Mouse (Mus musculus): ENCODE data around the gene Ptprg. TPM values are rescaled to one million over a fixed set of nuclear protein-coding genes. Genes with fewer than 3 reads are reported as not detected.
A peak's percentile ranks its signal among the peaks of the same experiment; 100 is the strongest.

Ptprg gene
- polyA plus RNA-seq, 1 experiment from 2014 or later = 38.7 TPM

DNA sequence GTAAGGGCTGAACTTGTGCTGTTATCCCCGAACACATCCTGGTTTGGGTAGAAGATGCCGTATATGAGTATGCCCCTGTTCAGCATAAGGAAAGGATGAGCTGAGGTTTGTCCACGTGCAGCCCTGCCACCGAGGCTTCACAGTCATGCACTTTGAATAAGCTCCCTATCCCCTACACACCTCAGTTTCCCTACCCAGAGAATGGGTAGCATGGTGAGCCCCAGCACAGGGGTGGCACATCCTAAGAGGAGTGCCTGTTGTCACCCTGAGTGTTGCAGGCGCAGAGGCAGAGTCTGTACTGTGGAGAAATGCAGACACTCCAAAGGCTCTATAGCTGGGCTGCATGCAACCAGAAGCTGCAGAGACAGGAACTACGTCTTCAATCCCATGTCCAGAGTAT, 599.4 kb downstream of the Ptprg start:
- no peak overlapping the region for H3K27ac ChIP-seq (ENCODE audit: low read length)
- no peak overlapping the region for H3K4me2 ChIP-seq (replicated peaks; ENCODE audit: low read depth, low read length)
- no peaks in the 10 kb centered on the region for H3K27me3 ChIP-seq (ENCODE audit: insufficient read depth, low read length)
- no peaks in the 10 kb centered on the region for H3K4me1 ChIP-seq (ENCODE audit: insufficient read depth, low read length)
- no peak overlapping the region for H3K4me3 ChIP-seq (ENCODE audit: low read length)
- no peaks in the 10 kb centered on the region for H3K9me3 ChIP-seq (ENCODE audit: low read length)
- WGBS = 92% methylated on average over 6 of the region's 6 CpGs
- ATAC-seq (ENCODE audit: low FRiP score, low TSS enrichment) = no peak
- no peak overlapping the region for H3K9ac ChIP-seq (replicated peaks; ENCODE audit: low read length)
- 0 out of 2 replicates have a peak, but pooled peaks cover 4% of the 10 kb centered on the region for H3K36me3 ChIP-seq (ENCODE audit: insufficient read depth, low read length)

DNA sequence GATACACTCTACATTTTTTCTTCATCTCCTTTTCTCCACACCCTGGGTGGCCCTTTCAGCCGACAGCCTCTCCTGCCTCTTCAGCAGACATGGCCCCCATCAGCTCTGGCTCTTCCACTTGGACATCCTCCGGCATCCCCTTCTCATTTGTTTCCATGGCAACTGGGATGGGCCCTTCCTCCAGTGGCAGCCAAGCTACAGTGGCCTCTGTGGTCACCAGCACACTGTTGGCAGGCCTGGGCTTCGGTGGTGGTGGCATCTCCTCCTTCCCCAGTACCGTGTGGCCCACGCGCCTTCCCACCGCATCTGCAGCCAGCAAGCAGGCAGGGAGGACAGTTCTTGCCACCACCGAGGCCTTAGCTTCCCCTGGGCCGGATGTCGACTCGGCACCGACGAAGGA, 600.3 kb downstream of the Ptprg start:
- Histone ChIP-seq H3K9ac (replicated peaks; ENCODE audit: low read length) (no peak overlapping the region), H3K4me1 (ENCODE audit: insufficient read depth, low read length) (no peaks in the 10 kb centered on the region), H3K36me3 (ENCODE audit: insufficient read depth, low read length) (0 out of 2 replicates have a peak, but pooled peaks cover 4% of the 10 kb centered on the region), H3K4me2 (replicated peaks; ENCODE audit: low read depth, low read length) (no peak overlapping the region), H3K4me3 (ENCODE audit: low read length) (no peak overlapping the region), H3K27me3 (ENCODE audit: insufficient read depth, low read length) (no peaks in the 10 kb centered on the region), H3K9me3 (ENCODE audit: low read length) (no peaks in the 10 kb centered on the region), H3K27ac (ENCODE audit: low read length) (no peak overlapping the region)
- WGBS = 92% methylated on average over 13 of the region's 13 CpGs
- no peak for ATAC-seq (ENCODE audit: low FRiP score, low TSS enrichment)

DNA sequence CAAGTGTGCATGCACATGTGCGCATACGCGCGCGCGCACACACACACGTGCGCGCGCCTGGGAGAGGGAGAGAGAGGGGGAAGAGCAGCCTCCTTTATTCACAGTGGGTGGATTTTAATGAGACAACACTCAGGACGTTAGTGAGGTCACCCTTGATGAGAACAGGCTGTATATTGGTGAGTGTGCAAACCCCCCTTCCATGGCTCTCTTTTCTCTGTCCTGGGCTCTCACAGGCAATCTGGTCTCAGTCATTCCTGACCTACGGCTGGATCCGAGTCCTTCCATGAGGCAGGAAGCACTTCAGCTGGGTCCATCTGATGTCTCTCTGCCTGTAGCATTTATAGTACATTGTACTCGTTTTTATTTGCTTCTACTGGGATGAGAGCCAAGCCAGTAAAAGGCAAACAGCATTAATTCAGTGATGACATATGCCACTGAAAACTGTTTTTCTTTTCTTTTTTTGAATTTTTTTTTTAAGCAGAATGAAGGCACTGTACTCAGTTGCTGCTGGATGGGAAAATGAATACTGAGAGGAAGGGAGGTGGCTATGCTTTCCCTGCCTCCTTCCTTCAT, 608.5 kb downstream of the Ptprg start:
- 76% methylated on average over 14 of the region's 14 CpGs for WGBS
- ATAC-seq (ENCODE audit: low FRiP score, low TSS enrichment) = peak; percentile 89
- H3K27ac ChIP-seq (ENCODE audit: low read length) = peak overlapping the region; percentile 67

DNA sequence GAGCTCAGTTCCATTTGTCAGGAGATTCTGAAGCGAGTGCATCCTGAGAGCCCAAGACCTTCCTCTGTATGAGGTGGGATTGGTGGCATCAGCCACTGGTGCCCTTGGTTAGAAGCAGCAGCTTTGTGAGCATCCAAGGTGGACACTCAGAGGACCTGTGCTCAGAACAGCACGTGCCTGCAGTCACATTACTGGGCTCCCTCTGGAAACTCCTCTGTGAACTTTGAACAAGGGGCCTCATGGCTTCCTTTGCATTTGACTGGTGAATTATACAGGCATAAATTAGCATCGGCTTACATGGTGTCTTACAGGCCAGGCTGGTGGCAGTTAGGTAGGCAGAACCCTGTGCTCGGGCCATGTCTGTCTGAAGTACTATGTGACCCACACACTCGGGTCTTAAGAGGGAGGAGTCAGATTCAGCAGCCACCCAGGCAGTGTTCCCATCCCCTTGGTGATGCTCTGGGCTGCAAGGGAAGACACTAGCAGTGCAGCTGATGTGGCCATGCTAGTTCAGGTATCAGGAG, 609.1 kb downstream of the Ptprg start:
- no peaks in the 10 kb centered on the region for H3K9me3 ChIP-seq (ENCODE audit: low read length)
- no peak overlapping the region for H3K4me2 ChIP-seq (replicated peaks; ENCODE audit: low read depth, low read length)
- no peaks in the 10 kb centered on the region for H3K4me1 ChIP-seq (ENCODE audit: insufficient read depth, low read length)
- H3K36me3 ChIP-seq (ENCODE audit: insufficient read depth, low read length) = peaks cover 3% of the 10 kb centered on the region; the same call in 1 of the 2 replicates
- H3K9ac ChIP-seq (replicated peaks; ENCODE audit: low read length) = no peak overlapping the region
- H3K27me3 ChIP-seq (ENCODE audit: insufficient read depth, low read length) = no peaks in the 10 kb centered on the region
- peak; percentile 66 for ATAC-seq (ENCODE audit: low FRiP score, low TSS enrichment)
- H3K4me3 ChIP-seq (ENCODE audit: low read length) = no peak overlapping the region
- WGBS = 45% methylated on average over 5 of the region's 5 CpGs
- H3K27ac ChIP-seq (ENCODE audit: low read length) = peak overlapping the region; percentile 67

More for the DNA sequence above, 608.5 kb downstream of the Ptprg start:
- Histone ChIP-seq H3K27me3 (ENCODE audit: insufficient read depth, low read length) (no peaks in the 10 kb centered on the region), H3K36me3 (ENCODE audit: insufficient read depth, low read length) (peaks cover 3% of the 10 kb centered on the region; the same call in 1 of the 2 replicates), H3K4me3 (ENCODE audit: low read length) (no peak overlapping the region), H3K4me2 (replicated peaks; ENCODE audit: low read depth, low read length) (no peak overlapping the region), H3K9ac (replicated peaks; ENCODE audit: low read length) (no peak overlapping the region), H3K4me1 (ENCODE audit: insufficient read depth, low read length) (no peaks in the 10 kb centered on the region), H3K9me3 (ENCODE audit: low read length) (no peaks in the 10 kb centered on the region)

DNA sequence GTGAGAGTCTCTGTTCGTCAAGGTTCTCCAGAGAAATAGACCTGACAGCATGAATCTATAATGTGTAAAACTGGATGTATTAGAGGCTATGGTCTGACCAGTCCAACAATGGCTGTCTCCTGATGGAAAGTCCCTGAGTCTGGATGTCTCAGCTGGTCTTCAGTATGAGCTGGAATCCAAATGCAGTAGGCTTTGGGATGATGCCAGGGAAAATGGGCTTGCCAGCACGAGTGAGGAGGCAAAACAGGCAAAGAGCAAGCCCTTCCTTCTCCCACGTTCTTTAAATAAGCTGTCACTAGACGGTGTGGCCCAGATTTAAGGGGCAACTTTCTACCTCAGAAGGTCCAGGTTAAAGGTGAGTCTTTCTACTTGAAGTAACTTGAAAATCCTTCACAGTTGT, 609.9 kb downstream of the Ptprg start:
- no peak overlapping the region for H3K4me2 ChIP-seq (replicated peaks; ENCODE audit: low read depth, low read length)
- H3K4me3 ChIP-seq (ENCODE audit: low read length) = no peak overlapping the region
- WGBS = 62% methylated on average over 4 of the region's 4 CpGs
- no peak overlapping the region for H3K27ac ChIP-seq (ENCODE audit: low read length)
- no peak overlapping the region for H3K9ac ChIP-seq (replicated peaks; ENCODE audit: low read length)
- no peak for ATAC-seq (ENCODE audit: low FRiP score, low TSS enrichment)
- no peaks in the 10 kb centered on the region for H3K27me3 ChIP-seq (ENCODE audit: insufficient read depth, low read length)
- H3K9me3 ChIP-seq (ENCODE audit: low read length) = no peaks in the 10 kb centered on the region
- H3K36me3 ChIP-seq (ENCODE audit: insufficient read depth, low read length) = peaks cover 3% of the 10 kb centered on the region; the same call in 1 of the 2 replicates
- no peaks in the 10 kb centered on the region for H3K4me1 ChIP-seq (ENCODE audit: insufficient read depth, low read length)

DNA sequence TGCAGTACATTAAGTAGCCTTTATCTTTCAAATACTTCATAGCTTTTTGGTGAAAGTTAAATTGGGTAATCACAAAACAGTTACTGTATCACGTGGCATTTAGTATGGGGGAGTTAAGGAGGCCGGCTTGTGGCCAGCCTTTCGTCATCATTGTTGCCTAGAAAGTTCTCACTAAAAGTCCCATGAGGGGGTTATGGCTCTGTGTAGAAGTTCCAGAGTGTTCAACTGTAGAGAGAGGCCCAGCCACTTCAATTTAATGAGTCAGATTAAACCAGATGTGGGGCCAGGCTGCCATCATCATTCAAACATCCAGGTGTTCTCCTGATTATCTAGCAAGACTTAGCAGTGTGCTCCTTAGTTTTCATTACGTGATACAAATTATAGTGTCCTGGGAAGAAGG, 613.9 kb downstream of the Ptprg start:
- H3K9ac ChIP-seq (replicated peaks; ENCODE audit: low read length) = no peak overlapping the region
- no peaks in the 10 kb centered on the region for H3K9me3 ChIP-seq (ENCODE audit: low read length)
- no peak for ATAC-seq (ENCODE audit: low FRiP score, low TSS enrichment)
- no peak overlapping the region for H3K4me3 ChIP-seq (ENCODE audit: low read length)
- WGBS = 72% methylated on average over 4 of the region's 4 CpGs
- H3K36me3 ChIP-seq (ENCODE audit: insufficient read depth, low read length) = no peaks in the 10 kb centered on the region
- H3K4me1 ChIP-seq (ENCODE audit: insufficient read depth, low read length) = no peaks in the 10 kb centered on the region
- H3K27ac ChIP-seq (ENCODE audit: low read length) = no peak overlapping the region
- H3K27me3 ChIP-seq (ENCODE audit: insufficient read depth, low read length) = no peaks in the 10 kb centered on the region
- no peak overlapping the region for H3K4me2 ChIP-seq (replicated peaks; ENCODE audit: low read depth, low read length)

DNA sequence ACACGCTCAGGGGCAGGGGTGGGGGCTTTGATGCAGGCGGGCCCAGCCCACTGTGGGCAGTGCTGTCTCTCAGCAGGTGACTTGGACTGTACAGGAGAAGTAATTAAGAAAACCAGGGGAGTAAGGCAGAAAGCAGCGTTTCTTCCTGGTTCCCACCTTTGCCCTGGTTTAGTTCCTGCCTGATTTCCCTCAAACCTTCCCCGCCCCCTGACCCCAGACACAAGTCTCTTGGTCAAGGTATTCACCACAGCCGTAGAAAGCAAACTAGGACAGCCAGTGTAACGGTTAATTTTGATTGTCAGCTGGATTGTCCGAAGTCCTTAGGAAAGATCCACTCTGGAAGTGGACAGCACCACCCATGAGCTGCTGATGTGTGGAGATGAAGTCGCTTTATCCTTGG, 614.3 kb downstream of the Ptprg start:
- Histone ChIP-seq H3K4me3 (ENCODE audit: low read length) (no peak overlapping the region), H3K9me3 (ENCODE audit: low read length) (no peaks in the 10 kb centered on the region), H3K9ac (replicated peaks; ENCODE audit: low read length) (no peak overlapping the region), H3K27me3 (ENCODE audit: insufficient read depth, low read length) (no peaks in the 10 kb centered on the region), H3K36me3 (ENCODE audit: insufficient read depth, low read length) (no peaks in the 10 kb centered on the region), H3K4me2 (replicated peaks; ENCODE audit: low read depth, low read length) (no peak overlapping the region), H3K4me1 (ENCODE audit: insufficient read depth, low read length) (no peaks in the 10 kb centered on the region), H3K27ac (ENCODE audit: low read length) (no peak overlapping the region)
- ATAC-seq (ENCODE audit: low FRiP score, low TSS enrichment) = no peak
- 73% methylated on average over 8 of the region's 8 CpGs for WGBS

DNA sequence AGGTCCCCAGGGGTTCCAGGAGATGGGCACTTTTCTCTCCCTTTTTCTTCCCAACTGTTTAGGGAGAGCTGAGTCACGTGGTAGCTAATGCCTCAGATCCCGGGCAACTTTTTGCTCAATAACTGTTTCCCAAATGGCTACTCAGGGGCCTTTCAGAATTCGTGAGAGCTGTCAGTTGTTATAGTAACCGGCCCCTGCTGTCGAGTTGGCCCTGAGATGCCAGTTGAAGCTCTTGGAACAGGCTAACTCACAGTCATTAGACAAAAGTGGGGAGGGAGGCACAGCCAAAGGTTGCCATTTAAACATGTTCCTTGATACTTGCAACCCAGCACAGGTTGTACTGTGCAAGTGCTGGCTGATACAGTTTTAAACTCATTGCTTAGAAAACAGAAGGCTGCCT, 624.1 kb downstream of the Ptprg start:
- H3K4me2 ChIP-seq (replicated peaks; ENCODE audit: low read depth, low read length) = no peak overlapping the region
- H3K9ac ChIP-seq (replicated peaks; ENCODE audit: low read length) = no peak overlapping the region
- H3K36me3 ChIP-seq (ENCODE audit: insufficient read depth, low read length) = no peaks in the 10 kb centered on the region
- H3K27ac ChIP-seq (ENCODE audit: low read length) = 0 out of 2 replicates have a peak overlapping the region, but pooled peaks have one; percentile 10
- WGBS = 27% methylated on average over 5 of the region's 5 CpGs
- ATAC-seq (ENCODE audit: low FRiP score, low TSS enrichment) = no peak
- H3K4me1 ChIP-seq (ENCODE audit: insufficient read depth, low read length) = peaks cover 15% of the 10 kb centered on the region
- H3K4me3 ChIP-seq (ENCODE audit: low read length) = no peak overlapping the region
- H3K27me3 ChIP-seq (ENCODE audit: insufficient read depth, low read length) = no peaks in the 10 kb centered on the region
- no peaks in the 10 kb centered on the region for H3K9me3 ChIP-seq (ENCODE audit: low read length)

DNA sequence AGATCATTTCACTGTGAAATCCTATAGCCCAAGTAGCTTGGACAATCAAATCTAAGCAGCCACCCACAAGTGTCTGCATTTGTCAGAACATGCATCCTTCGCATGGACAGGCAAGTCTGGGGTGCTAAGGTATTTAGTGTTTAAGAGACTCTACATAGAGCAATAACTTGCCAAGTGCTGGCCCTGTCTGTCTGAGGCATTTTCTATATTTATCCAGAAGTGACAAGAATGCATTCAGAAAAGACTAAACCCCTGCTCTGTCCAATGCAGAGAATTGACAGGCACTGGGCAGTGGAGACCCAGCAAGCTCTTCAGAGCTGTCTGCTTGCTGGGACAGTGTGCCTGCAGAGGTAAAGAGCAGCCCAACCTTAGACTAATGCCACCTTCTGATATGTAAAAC, 625.3 kb downstream of the Ptprg start:
- no peak for ATAC-seq (ENCODE audit: low FRiP score, low TSS enrichment)
- no peaks in the 10 kb centered on the region for H3K9me3 ChIP-seq (ENCODE audit: low read length)
- no peak overlapping the region for H3K4me2 ChIP-seq (replicated peaks; ENCODE audit: low read depth, low read length)
- no peak overlapping the region for H3K27ac ChIP-seq (ENCODE audit: low read length)
- peaks cover 15% of the 10 kb centered on the region for H3K4me1 ChIP-seq (ENCODE audit: insufficient read depth, low read length)
- H3K27me3 ChIP-seq (ENCODE audit: insufficient read depth, low read length) = no peaks in the 10 kb centered on the region
- H3K36me3 ChIP-seq (ENCODE audit: insufficient read depth, low read length) = no peaks in the 10 kb centered on the region
- H3K9ac ChIP-seq (replicated peaks; ENCODE audit: low read length) = no peak overlapping the region
- WGBS = 83% methylated on average over 1 of the region's 1 CpGs
- H3K4me3 ChIP-seq (ENCODE audit: low read length) = no peak overlapping the region

DNA sequence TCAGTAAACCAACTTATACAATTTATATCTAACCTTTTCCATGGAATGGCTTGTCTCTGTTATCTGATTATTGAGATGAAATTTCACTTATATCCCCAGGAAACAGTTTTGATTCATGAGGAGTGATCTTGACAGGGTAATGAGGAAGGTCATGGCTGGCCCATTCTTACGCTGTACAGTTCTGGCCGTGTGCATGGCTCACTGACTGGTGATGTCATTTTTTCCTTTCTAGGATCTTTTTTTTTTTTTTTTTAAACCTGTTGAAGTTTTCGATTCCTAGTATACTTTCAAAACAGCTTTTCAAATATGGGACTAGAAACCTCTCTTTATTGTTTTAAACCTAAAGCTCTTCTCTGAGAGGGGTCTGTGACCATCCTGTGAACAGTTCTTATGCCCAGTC, 626.8 kb downstream of the Ptprg start:
- H3K9ac ChIP-seq (replicated peaks; ENCODE audit: low read length) = no peak overlapping the region
- no peak for ATAC-seq (ENCODE audit: low FRiP score, low TSS enrichment)
- WGBS = 43% methylated on average over 3 of the region's 3 CpGs
- H3K27me3 ChIP-seq (ENCODE audit: insufficient read depth, low read length) = no peaks in the 10 kb centered on the region
- H3K4me1 ChIP-seq (ENCODE audit: insufficient read depth, low read length) = peaks cover 15% of the 10 kb centered on the region
- no peaks in the 10 kb centered on the region for H3K36me3 ChIP-seq (ENCODE audit: insufficient read depth, low read length)
- no peaks in the 10 kb centered on the region for H3K9me3 ChIP-seq (ENCODE audit: low read length)
- H3K27ac ChIP-seq (ENCODE audit: low read length) = no peak overlapping the region
- H3K4me3 ChIP-seq (ENCODE audit: low read length) = no peak overlapping the region
- no peak overlapping the region for H3K4me2 ChIP-seq (replicated peaks; ENCODE audit: low read depth, low read length)
